Mouse (Mus musculus): ENCODE measurements around the gene Ccdc24.

DNA sequence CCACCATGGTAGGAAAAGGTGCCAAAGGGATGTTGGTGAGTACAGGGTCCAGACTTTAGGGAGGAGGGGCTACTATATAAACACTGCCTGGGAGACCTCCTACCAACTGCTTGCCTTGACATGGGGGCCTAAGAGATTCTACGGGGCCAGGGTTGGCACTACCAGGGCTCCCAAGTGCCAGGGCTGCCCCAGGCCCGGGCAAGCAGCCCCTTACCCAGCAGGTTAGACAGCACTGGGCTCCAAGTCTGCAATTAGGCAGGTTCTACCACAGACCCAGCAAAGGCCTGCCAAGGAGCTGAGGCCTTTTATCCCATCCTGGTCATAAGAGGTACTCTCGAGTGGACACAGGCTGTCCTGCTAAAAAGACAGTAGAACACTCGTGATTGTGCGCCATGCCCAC is 29.3 kb downstream of the Ccdc24 start:
- TF ChIP-seq CTCF (IDR thresholded peaks at IDR 0.05; ENCODE audit: control insufficient read depth, insufficient read depth, low read length), result no peak
- no peak for TF ChIP-seq POLR2A (IDR thresholded peaks at IDR 0.05; ENCODE audit: borderline replicate concordance, control insufficient read depth, low read depth, low read length)
